Mouse (Mus musculus) heart, adult 11 months (tissue): ENCODE data around the gene Mrpl19.

ENCODE experiments used
- DNase-seq: peaks from one replicate; pipeline ENCODE4 v3.0.0; 2022

The Mrpl19 gene

GRCm38 (mm10) chr6:81929402-81929801 is 36.4 kb downstream of the Mrpl19 start:
- DNase-seq = peak; percentile 71

GRCm38 (mm10) chr6:81924304-81924703 is 41.5 kb downstream of the Mrpl19 start:
- DNase-seq = no peak

- peak; percentile 99 for DNase-seq
Observed at GRCm38 (mm10) chr6:81923523-81924142, 42.1 kb downstream of the Mrpl19 start, which contains the start of gene Gcfc2. Gcfc2 (plus strand) TSS chr6:81923669.

DNA sequence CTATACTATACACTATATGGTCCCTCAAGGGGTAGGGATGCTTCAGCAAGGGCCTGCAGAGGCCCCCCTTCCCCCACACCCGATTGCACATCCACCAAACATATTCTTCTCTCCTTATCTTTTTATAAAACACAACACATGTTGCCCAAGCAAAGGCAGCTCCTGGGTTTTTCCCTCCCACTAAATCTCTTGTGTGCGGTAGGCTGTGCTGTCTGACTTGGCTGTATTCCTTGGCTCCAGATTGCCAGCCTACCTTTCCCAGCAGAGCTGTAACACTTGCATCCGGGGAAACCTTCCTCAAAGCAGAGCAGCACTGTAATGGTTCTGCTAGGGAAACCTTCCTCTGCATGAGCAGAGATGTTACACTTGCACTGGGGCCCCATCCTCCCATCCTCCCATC is 53.6 kb downstream of the Mrpl19 start:
- peak; percentile 35 for DNase-seq

- DNase-seq = peak; percentile 68
Observed at GRCm38 (mm10) chr6:81911713-81912112, 54.0 kb downstream of the Mrpl19 start.

DNA sequence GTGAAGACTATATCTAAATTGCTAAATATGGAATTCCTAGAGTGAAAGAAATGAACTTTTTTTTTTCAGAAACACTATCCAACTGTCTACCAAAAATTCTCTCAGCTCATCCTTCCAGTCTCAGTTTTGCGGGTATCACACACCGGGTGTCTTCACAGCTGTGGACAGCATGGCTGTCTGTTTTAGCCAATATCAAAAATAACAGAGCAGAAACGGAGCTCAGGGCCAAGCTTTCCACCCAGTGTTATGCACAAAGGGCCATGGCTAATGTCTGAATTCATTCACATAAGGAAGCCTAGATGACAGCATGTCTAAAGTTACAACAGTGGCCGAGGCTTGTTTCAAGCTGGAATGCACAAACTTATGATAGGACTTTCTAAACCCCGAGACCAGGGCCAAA is 54.5 kb downstream of the Mrpl19 start:
- peak; percentile 36 for DNase-seq

- peak; percentile 67 for DNase-seq
Observed at GRCm38 (mm10) chr6:81910302-81910855, 55.4 kb downstream of the Mrpl19 start.
